Mouse (Mus musculus) embryonic fibroblast, embryonic 13.5 days (primary cell): ENCODE data around the gene Ppp1r21.

Source experiments
- CTCF ChIP-seq: IDR thresholded peaks from 2 replicates; pipeline ENCODE4 v1.5.1; 2011; ENCODE audit warnings: mild to moderate bottlenecking, control low read depth, low read length, moderate library complexity, borderline replicate concordance; ENCODE audit not compliant: insufficient read depth
- POLR2A ChIP-seq: IDR thresholded peaks from 2 replicates; pipeline ENCODE4 v1.6.1; 2011; ENCODE audit warnings: low read depth, mild to moderate bottlenecking, control low read depth, low read length, moderate library complexity

DNA sequence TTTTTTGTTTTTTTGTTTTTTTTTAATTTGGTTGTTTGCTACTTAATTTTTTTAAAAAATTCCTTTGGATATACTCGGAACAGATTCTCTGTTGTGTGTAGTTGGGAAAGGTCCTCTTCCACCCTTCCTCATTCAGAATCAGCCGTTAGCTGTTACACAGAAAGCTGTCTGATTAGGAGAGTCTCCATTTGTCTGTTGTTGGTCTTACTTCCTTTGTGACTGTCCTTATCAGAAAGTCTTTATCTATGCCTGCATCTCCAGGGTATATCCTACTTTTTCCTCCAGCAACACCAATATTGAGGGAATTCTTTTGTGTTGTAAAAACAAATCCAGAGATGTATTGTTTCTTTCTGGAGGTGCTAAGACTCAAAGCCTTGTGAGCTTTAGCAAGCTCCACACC, 48.9 kb upstream of the Ppp1r21 start:
- no peak for TF ChIP-seq POLR2A
- TF ChIP-seq CTCF, result no peak
